Mouse (Mus musculus) regulatory T cell (primary cell): ENCODE measurements around the gene Gpam.

Source experiments
- in situ Hi-C: fragments of 300-600 bp; cut with MboI, MseI; formaldehyde crosslinking; loops from one replicate; pipeline ENCODE4 v1.15.1; 2025; ENCODE audit warnings: high pct_unique_total_duplicates

Gpam gene

DNA sequence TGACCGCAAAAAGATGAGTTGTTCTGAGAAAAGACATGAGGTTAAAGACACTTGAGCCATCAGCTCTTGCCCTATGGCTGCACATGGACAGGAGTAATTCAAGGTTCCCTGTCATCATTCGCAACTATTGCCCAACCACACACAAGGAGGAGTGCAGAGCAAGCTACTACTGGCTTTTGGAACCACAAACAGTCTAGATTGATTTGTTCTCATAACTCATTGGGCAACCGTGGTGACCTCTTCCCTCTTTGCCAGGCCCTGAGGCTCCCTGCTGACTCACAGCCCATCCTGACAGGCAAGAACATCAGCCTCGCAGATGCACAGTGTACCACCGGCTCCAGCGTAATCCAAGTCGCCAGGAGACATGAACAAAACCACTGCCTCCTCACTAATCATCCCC lies 12.3 kb upstream of the Gpam start:
- in situ Hi-C loops = no loop called here

DNA sequence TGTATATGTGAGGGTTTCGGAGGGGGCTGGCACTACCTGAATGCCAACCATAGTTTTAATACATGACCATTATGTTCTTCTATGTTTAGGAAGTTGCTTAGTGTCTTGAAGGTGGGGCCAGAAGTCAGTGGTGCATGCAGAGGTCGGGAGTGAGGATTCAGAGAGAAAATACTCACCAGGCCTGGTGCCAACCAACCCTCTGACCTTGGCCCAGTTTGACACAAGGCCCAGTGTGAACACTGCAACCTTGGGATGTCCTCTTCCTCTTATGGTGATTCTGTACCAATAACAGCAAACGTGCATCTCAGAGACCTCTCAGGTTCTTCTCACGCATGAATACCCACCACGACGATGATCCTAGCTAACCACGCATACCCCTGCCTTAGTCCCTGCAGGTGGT lies 11.5 kb upstream of the Gpam start:
- in situ Hi-C loops = no loop called here

DNA sequence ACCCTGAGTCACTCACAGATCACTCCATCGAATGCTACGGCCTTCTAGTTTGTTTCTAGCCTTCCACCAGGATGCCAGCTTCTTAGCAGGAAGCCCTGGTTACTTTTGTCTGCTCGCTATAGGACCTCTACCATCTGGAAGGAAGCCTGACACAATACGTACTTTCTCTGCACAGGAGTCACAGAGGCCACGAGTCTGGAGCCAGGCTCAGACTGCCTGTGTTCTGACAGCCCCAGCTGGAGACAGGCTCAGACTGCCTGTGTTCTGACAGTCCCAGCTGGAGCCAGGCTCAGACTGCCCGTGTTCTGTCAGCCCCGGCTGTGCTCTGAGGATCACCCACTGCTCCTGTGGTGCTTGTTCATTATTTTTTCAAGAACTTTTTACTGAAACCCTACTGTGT lies 10.8 kb upstream of the Gpam start:
- in situ Hi-C loops = no loop called here

GRCm38 (mm10) chr19:55136693-55137427 lies 9.8 kb upstream of the Gpam start:
- in situ Hi-C loops = no loop called here

GRCm38 (mm10) chr19:55135918-55136317 lies 8.9 kb upstream of the Gpam start:
- in situ Hi-C loops = no loop called here

DNA sequence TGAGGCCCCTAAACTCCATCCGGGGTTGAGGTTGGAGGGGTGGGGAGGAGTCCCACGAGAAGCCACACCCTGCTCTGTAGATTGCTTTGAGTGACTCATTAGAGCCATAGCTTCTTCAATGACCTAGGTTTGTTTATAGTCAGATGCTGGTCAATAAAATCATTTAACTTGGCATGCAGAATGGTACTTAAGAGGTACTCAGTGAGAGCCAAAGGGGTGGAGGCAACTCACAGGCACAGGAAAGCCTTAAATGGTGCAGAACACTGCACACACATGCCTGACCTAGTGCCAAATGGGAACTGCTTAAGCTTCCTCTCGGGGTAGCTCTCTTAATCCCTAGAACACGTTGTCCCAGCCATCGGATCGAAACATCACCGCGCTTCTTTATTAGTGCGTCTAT lies 7.5 kb upstream of the Gpam start:
- in situ Hi-C loops = no loop called here

DNA sequence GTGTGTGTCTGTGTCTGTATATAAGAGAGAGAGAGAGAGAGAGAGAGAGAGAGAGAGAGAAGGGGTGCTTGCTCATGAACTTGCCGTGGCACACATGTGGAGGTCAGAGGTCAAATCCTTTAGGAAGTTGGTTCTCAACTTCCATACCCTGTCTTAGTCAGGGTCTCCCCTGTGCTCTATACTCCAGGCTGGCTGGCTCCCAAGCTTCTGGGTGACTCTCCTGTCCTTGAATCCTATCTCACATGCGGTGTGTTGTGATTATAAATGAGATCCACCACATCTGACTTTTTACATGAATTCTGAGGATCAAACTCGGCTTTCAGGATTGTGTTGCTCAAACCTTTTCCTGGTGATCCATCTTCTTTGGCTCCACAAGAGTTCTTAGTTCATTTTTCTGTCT lies 5.4 kb upstream of the Gpam start:
- in situ Hi-C loops = no loop called here

GRCm38 (mm10) chr19:55131747-55132146 lies 4.7 kb upstream of the Gpam start:
- in situ Hi-C loops = no loop called here

- in situ Hi-C loops = no loop called here
Observed at GRCm38 (mm10) chr19:55128469-55128868, 1.4 kb upstream of the Gpam start.

DNA sequence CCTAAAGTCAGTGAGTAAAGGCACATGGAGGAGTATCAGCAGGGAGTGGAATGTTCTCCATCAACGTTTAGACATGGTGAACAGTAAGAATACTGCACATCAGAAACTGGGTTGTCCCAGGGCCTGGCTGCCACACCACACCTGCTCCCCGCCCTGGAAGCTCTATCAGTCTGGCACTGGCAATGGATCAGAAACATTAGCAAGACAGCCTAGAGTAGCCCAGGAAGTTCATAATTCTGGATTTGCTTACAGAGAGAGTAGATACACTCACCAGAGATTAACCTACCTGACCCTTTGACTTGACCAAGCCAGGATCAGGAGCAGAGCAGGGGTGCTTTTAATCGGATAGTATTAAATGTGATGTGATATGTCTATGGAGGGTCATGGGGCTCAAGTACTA lies 1.6 kb downstream of the Gpam start:
- in situ Hi-C loops = no loop called here

GRCm38 (mm10) chr19:55123001-55123536 lies 4.0 kb downstream of the Gpam start:
- in situ Hi-C loops = no loop called here

DNA sequence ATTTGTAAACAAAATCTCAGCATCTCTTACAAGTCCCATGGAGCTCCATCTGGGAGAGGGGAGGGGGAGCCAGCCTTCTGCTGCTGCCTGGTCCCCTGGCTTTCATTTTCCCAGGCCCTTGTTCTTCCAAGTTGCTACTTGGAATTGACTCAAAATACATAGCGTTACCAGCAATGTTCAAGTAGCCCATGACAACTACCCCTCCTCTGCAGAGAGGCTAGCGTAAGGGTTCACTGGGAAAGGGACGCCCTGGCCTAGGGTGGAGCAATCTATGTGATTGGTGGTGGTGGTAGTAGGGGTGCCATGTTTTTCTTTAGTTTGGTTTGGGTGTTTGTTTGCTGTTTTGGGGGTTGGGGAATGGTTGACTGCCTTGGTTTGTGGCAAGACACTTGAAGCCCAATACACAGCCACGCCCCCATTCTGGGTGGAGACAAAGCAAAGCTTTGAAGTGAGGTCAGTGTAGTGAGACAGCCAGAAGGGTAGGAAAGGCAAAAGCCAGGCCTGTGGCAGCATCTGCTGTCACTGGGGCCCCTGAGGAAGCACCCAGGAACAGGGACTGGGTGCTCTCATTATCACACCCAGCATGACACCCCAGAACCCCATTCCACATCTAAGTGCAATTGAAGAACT lies 4.6 kb downstream of the Gpam start:
- in situ Hi-C loops = no loop called here

DNA sequence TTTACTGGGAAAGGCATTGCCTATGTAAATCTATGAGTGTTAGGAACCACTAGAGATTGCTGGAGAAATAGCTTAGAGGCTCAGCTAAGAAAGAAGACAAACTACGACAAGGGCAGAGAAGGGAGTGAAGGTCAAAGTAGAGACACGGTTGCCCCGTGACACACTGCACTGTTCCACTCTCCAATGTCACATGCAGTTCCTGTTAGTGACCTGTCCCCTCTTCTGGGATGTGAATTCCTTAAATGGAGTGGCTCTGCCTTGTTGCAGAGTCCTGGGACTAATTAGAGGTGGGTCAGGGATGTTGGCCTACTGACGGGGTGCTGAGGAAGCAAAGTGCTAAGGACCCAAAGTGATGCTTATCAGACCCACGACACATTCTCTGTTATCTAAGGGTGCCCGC lies 5.2 kb downstream of the Gpam start:
- in situ Hi-C loops = no loop called here

GRCm38 (mm10) chr19:55120518-55121244 lies 6.4 kb downstream of the Gpam start:
- in situ Hi-C loops = no loop called here

DNA sequence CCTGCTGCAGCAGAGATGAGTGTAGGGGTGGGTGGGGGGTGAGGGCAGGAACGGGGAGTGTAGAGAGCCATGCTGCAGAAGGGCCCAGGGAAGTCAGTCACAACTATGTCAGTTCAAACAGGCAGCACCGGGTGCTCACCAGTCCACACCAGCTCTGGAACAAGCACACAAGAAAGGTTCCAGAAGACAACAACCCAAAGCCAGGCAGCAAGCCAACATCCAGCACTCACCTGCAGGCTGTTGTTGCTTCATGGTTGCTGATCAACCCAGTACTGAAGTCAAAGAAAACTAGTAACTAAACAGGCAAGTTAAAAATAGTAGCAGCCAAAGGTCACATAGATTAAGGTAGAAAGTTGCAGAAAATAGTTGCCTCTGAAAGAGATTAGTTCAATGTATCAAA lies 7.5 kb downstream of the Gpam start:
- in situ Hi-C loops = no loop called here

- in situ Hi-C loops = no loop called here
Observed at GRCm38 (mm10) chr19:55117991-55118390, 9.0 kb downstream of the Gpam start.

GRCm38 (mm10) chr19:55117059-55117815 lies 9.8 kb downstream of the Gpam start:
- in situ Hi-C loops = no loop called here

DNA sequence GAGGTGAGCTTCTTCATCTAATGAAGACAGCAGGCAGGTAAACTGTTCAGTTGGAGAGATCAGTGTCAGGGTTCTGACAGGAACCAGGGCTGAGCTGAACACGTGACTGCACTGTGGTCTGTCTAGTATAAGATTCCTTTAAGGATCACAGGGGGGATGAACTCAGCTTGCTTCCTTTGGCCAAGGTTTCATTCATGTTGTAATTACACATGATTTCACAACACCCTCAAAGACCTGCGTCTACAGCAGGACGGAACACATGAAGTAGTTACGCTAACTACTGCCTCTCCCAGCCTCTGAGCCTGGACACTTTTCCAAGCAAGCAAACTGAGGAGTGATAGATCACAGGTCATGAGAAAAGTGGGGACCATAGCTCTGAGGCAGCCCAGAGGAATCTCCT lies 11.5 kb downstream of the Gpam start:
- in situ Hi-C loops = no loop called here

- in situ Hi-C loops = no loop called here
Observed at GRCm38 (mm10) chr19:55114825-55115395, 12.1 kb downstream of the Gpam start.

DNA sequence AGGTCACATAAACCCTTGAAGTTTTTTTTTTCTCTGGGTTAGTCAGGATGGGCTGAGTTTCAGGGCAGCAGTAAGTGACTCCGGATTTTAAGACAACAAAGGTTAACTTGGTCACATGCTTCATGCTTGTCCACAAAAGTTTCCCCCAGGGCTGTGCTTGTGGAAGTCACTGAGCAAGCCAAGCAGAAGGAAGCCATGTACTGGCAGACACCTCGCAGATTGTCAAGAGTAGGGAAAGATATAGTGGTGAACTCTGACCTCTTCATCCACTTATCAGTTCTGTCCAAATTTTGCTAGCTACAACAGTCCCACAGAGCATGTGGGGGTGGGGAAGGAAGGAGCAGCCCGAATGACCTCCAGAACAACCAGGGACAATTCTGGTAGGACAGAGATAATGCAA lies 19.1 kb downstream of the Gpam start:
- in situ Hi-C loops = no loop called here

DNA sequence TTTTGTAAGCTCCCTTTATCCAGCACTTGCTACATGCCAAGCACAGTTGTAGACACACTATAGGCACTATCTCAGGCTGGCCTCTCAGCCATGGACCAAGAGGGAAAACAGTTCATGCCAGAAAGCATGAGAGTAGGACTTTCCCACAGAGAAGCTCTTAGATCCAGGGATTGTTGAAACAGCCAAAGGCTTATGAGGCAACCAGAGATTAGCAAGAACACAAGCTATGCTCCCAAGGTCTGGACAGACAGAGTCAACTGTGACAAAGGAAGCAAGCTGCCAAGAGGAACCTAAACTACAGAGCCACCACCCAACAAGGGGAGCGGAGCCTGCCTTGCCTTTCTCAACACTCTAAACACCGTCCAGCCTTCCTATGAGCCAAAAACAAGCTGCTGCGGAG lies 21.1 kb downstream of the Gpam start:
- in situ Hi-C loops = no loop called here
